Mouse (Mus musculus): ENCODE results near the gene Gm42906.

GRCm38 (mm10) chr5:151188659-151189058 lies 239.3 kb downstream of the Gm42906 start:
- TF ChIP-seq CTCF (IDR thresholded peaks at IDR 0.05; ENCODE audit: low read depth), result no peak
- TF ChIP-seq EP300 (IDR thresholded peaks at IDR 0.05; ENCODE audit: low read depth), result no peak
